Mouse (Mus musculus) neural tube, embryonic 13.5 days (tissue): ENCODE measurements around the gene Usp3. TPM values are rescaled to one million over a fixed set of nuclear protein-coding genes. Genes with fewer than 3 reads are reported as not detected.

Experiments
- ATAC-seq: fragments of 200-750 bp; cut with Nextera tagmentation; 2 replicates; pipeline ENCODE4 v1.8.0; 2017; ENCODE audit warnings: low read depth, mild to moderate bottlenecking, moderate TSS enrichment, moderate library complexity
- H3K27ac ChIP-seq: fragments of 300-500 bp; sonication (generic); replicated peaks from 2 replicates; pipeline ENCODE4 v1.5.1; 2015; ENCODE audit warnings: moderate library complexity, mild to moderate bottlenecking, inconsistent platforms
- H3K27me3 ChIP-seq: fragments of 300-500 bp; sonication (generic); 2 replicates; pipeline ENCODE4 v1.6.1; 2015; ENCODE audit warnings: mild to moderate bottlenecking, inconsistent platforms
- H3K36me3 ChIP-seq: fragments of 300-500 bp; sonication (generic); 2 replicates; pipeline ENCODE4 v1.6.1; 2015; ENCODE audit warnings: mild to moderate bottlenecking, inconsistent platforms
- H3K4me1 ChIP-seq: fragments of 300-500 bp; sonication (generic); replicated peaks from 2 replicates; pipeline ENCODE4 v1.6.1; 2015; ENCODE audit warnings: inconsistent platforms
- H3K4me2 ChIP-seq: fragments of 300-500 bp; sonication (generic); 2 replicates; pipeline ENCODE4 v1.6.1; 2015; ENCODE audit warnings: inconsistent platforms, mild to moderate bottlenecking, moderate library complexity
- H3K4me3 ChIP-seq: fragments of 300-500 bp; sonication (generic); 2 replicates; pipeline ENCODE4 v1.5.1; 2015; ENCODE audit warnings: mild to moderate bottlenecking, inconsistent platforms
- H3K9ac ChIP-seq: fragments of 300-500 bp; sonication (generic); 2 replicates; pipeline ENCODE4 v1.6.1; 2015; ENCODE audit warnings: moderate library complexity, mild to moderate bottlenecking, inconsistent platforms
- H3K9me3 ChIP-seq: fragments of 300-500 bp; sonication (generic); 2 replicates; pipeline ENCODE4 v1.6.1; 2016; ENCODE audit warnings: inconsistent platforms
- WGBS: fragments of 180-500 bp; shearing (Covaris S2); methylation state at CpG from one replicate; pipeline ENCODE4 v1.1.7; 2015; 5-methylcytosine and 5-hydroxymethylcytosine counted together
- polyA plus RNA-seq: library from polyadenylated mRNA; unstranded; fragments of >200 nt; fragmentation: Nextera tagmentation; extraction: Ambion mirVana; gene quantifications from 2 replicates; pipeline ENCODE4 v1.2.1, GENCODE M21; 2015

The Usp3 gene
- polyA plus RNA-seq, 1 experiment from 2014 or later = 74.7 TPM

GRCm38 (mm10) chr9:66513661-66514255 lies 79.2 kb downstream of the Usp3 start:
- Histone ChIP-seq H3K27ac (peak overlapping the region; percentile 98), H3K36me3 (peaks cover 65% of the 10 kb centered on the region)
- WGBS = 90% methylated on average over 4 of the region's 4 CpGs

GRCm38 (mm10) chr9:66513150-66513549 lies 79.8 kb downstream of the Usp3 start:
- Histone ChIP-seq H3K4me3 (0 out of 2 replicates have a peak overlapping the region, but pooled peaks have one; percentile 63), H3K4me2 (peak overlapping the region; percentile 98), H3K9me3 (no peaks in the 10 kb centered on the region), H3K36me3 (peaks cover 66% of the 10 kb centered on the region), H3K27ac (peak overlapping the region; percentile 98), H3K27me3 (no peaks in the 10 kb centered on the region), H3K9ac (peak overlapping the region; percentile 89), H3K4me1 (peaks cover 34% of the 10 kb centered on the region)
- ATAC-seq = no peak

More at GRCm38 (mm10) chr9:66513661-66514255, 79.2 kb downstream of the Usp3 start:
- Histone ChIP-seq H3K4me2 (no peak overlapping the region), H3K27me3 (no peaks in the 10 kb centered on the region), H3K9me3 (no peaks in the 10 kb centered on the region), H3K9ac (no peak overlapping the region), H3K4me3 (no peak overlapping the region), H3K4me1 (peaks cover 34% of the 10 kb centered on the region)
- no peak for ATAC-seq

GRCm38 (mm10) chr9:66512351-66512671 lies 80.6 kb downstream of the Usp3 start:
- Histone ChIP-seq H3K4me2 (peak overlapping the region; percentile 98), H3K4me3 (peak overlapping the region; percentile 63), H3K36me3 (peaks cover 66% of the 10 kb centered on the region), H3K27me3 (no peaks in the 10 kb centered on the region), H3K4me1 (peaks cover 34% of the 10 kb centered on the region), H3K9me3 (no peaks in the 10 kb centered on the region), H3K27ac (peak overlapping the region; percentile 98), H3K9ac (peak overlapping the region; percentile 89)
- ATAC-seq = peak; percentile 89
- under 1% methylated on average over 8 of the region's 8 CpGs for WGBS

GRCm38 (mm10) chr9:66511580-66512350 lies 81.2 kb downstream of the Usp3 start:
- Histone ChIP-seq H3K9ac (peak overlapping the region; percentile 89), H3K4me3 (peak overlapping the region; percentile 63), H3K36me3 (peaks cover 64% of the 10 kb centered on the region), H3K9me3 (no peaks in the 10 kb centered on the region), H3K27me3 (no peaks in the 10 kb centered on the region), H3K27ac (peak overlapping the region; percentile 98), H3K4me1 (peaks cover 34% of the 10 kb centered on the region), H3K4me2 (peak overlapping the region; percentile 98)
- under 1% methylated on average over 78 of the region's 78 CpGs for WGBS
- ATAC-seq = peak; percentile 91

GRCm38 (mm10) chr9:66510944-66511343 lies 82.0 kb downstream of the Usp3 start:
- 1% methylated on average over 2 of the region's 2 CpGs for WGBS
- peak overlapping the region; percentile 89 for H3K9ac ChIP-seq
- ATAC-seq = no peak
- H3K36me3 ChIP-seq = peaks cover 64% of the 10 kb centered on the region
- H3K4me1 ChIP-seq = peaks cover 41% of the 10 kb centered on the region
- no peaks in the 10 kb centered on the region for H3K27me3 ChIP-seq
- peak overlapping the region; percentile 98 for H3K4me2 ChIP-seq
- H3K4me3 ChIP-seq = peak overlapping the region; percentile 63
- no peaks in the 10 kb centered on the region for H3K9me3 ChIP-seq
- H3K27ac ChIP-seq = peak overlapping the region; percentile 98

GRCm38 (mm10) chr9:66510351-66510841 lies 82.5 kb downstream of the Usp3 start:
- Histone ChIP-seq H3K4me1 (peaks cover 45% of the 10 kb centered on the region), H3K9me3 (no peaks in the 10 kb centered on the region), H3K4me2 (peak overlapping the region; percentile 98), H3K27ac (peak overlapping the region; percentile 98), H3K36me3 (peaks cover 65% of the 10 kb centered on the region), H3K9ac (peak overlapping the region; percentile 89), H3K27me3 (no peaks in the 10 kb centered on the region), H3K4me3 (0 out of 2 replicates have a peak overlapping the region, but pooled peaks have one; percentile 63)
- ATAC-seq = no peak
- 67% methylated on average over 7 of the region's 7 CpGs for WGBS

- 79% methylated on average over 4 of the region's 4 CpGs for WGBS
Measured at GRCm38 (mm10) chr9:66508890-66509399, 84.0 kb downstream of the Usp3 start.

GRCm38 (mm10) chr9:66507684-66508083 lies 85.3 kb downstream of the Usp3 start:
- Histone ChIP-seq H3K36me3 (peaks cover 66% of the 10 kb centered on the region), H3K9ac (no peak overlapping the region), H3K9me3 (no peaks in the 10 kb centered on the region), H3K4me3 (no peak overlapping the region), H3K4me1 (peaks cover 47% of the 10 kb centered on the region), H3K4me2 (no peak overlapping the region), H3K27me3 (no peaks in the 10 kb centered on the region), H3K27ac (no peak overlapping the region)
- no peak for ATAC-seq
- 94% methylated on average over 3 of the region's 3 CpGs for WGBS

More at GRCm38 (mm10) chr9:66508890-66509399, 84.0 kb downstream of the Usp3 start:
- Histone ChIP-seq H3K9me3 (no peaks in the 10 kb centered on the region), H3K4me3 (no peak overlapping the region), H3K27ac (no peak overlapping the region), H3K4me1 (peaks cover 51% of the 10 kb centered on the region), H3K27me3 (no peaks in the 10 kb centered on the region), H3K9ac (peak overlapping the region; percentile 14), H3K4me2 (no peak overlapping the region), H3K36me3 (peaks cover 65% of the 10 kb centered on the region)
- no peak for ATAC-seq

- Histone ChIP-seq H3K9ac (0 out of 2 replicates have a peak overlapping the region, but pooled peaks have one; percentile 17), H3K27me3 (no peaks in the 10 kb centered on the region), H3K9me3 (no peaks in the 10 kb centered on the region), H3K4me1 (peaks cover 44% of the 10 kb centered on the region), H3K4me2 (no peak overlapping the region), H3K4me3 (no peak overlapping the region), H3K36me3 (peaks cover 79% of the 10 kb centered on the region), H3K27ac (peak overlapping the region; percentile 79)
- no peak for ATAC-seq
Measured at GRCm38 (mm10) chr9:66506424-66506823, 86.5 kb downstream of the Usp3 start.

GRCm38 (mm10) chr9:66506011-66506410 lies 86.9 kb downstream of the Usp3 start:
- Histone ChIP-seq H3K36me3 (peaks cover 83% of the 10 kb centered on the region), H3K9me3 (no peaks in the 10 kb centered on the region), H3K4me3 (no peak overlapping the region), H3K9ac (0 out of 2 replicates have a peak overlapping the region, but pooled peaks have one; percentile 17), H3K27ac (peak overlapping the region; percentile 79), H3K4me2 (no peak overlapping the region), H3K4me1 (peaks cover 41% of the 10 kb centered on the region), H3K27me3 (no peaks in the 10 kb centered on the region)
- WGBS = 25% methylated on average over 4 of the region's 4 CpGs
- ATAC-seq = peak; percentile 56; the same call in 1 of the 2 replicates

- H3K36me3 ChIP-seq = peaks cover 90% of the 10 kb centered on the region
- no peak overlapping the region for H3K4me2 ChIP-seq
- WGBS = 58% methylated on average over 9 of the region's 9 CpGs
- H3K27me3 ChIP-seq = no peaks in the 10 kb centered on the region
- H3K9ac ChIP-seq = peak overlapping the region; percentile 32; the same call in 1 of the 2 replicates
- peaks cover 35% of the 10 kb centered on the region for H3K4me1 ChIP-seq
- no peaks in the 10 kb centered on the region for H3K9me3 ChIP-seq
- H3K27ac ChIP-seq = peak overlapping the region; percentile 79
- ATAC-seq = no peak
- no peak overlapping the region for H3K4me3 ChIP-seq
Measured at GRCm38 (mm10) chr9:66505141-66505917, 87.6 kb downstream of the Usp3 start.
